Mouse (Mus musculus) CH12.LX (cell line): ENCODE data around the gene Ext2. TPM values are rescaled to one million over a fixed set of nuclear protein-coding genes. Genes with fewer than 3 reads are reported as not detected.

ENCODE experiments used
- DNase-seq: peaks from one replicate; pipeline ENCODE4 v3.0.0-alpha.2; 2013; ENCODE audit errors: extremely low read depth
- H3K27ac ChIP-seq: 2 replicates; pipeline ENCODE4 v1.5.1; 2012; ENCODE audit warnings: low read depth, mild to moderate bottlenecking, control low read depth, moderate library complexity; ENCODE audit not compliant: insufficient read depth
- H3K27me3 ChIP-seq: replicated peaks from 2 replicates; pipeline ENCODE3; 2012; ENCODE audit warnings: inconsistent platforms
- H3K36me3 ChIP-seq, 2 experiments: replicated peaks in 1 of 2; 2 replicates each; pipeline versions ENCODE3 to v1.6.1; 2012; ENCODE audit warnings: inconsistent platforms in 1 of 2, low read length in 1 of 2, mild to moderate bottlenecking in 1 of 2, mixed read lengths in 1 of 2, moderate library complexity in 1 of 2; ENCODE audit not compliant: control insufficient read depth in 1 of 2, insufficient read depth in 1 of 2
- H3K4me1 ChIP-seq, 2 experiments: 2 replicates each; pipeline ENCODE4 v1.6.1; 2012; ENCODE audit warnings: inconsistent platforms in 1 of 2, moderate library complexity in 1 of 2; ENCODE audit not compliant: insufficient read depth in 2 of 2, control insufficient read depth in 1 of 2
- H3K4me2 ChIP-seq: 2 replicates; pipeline ENCODE4 v1.6.1; 2012; ENCODE audit warnings: low read depth, mild to moderate bottlenecking, control low read depth; ENCODE audit not compliant: poor library complexity, insufficient read depth, severe bottlenecking
- H3K4me3 ChIP-seq, 3 experiments: fragments of 150-350 bp in 1 of 3; sonication (generic) in 1 of 3; replicated peaks in 1 of 3; 2 replicates each; pipeline versions ENCODE3 to v1.5.1; 2011 to 2012; ENCODE audit warnings: low read depth in 2 of 3, low read length in 2 of 3, mild to moderate bottlenecking in 2 of 3, moderate library complexity in 2 of 3, control low read depth in 1 of 3, improper control_type of control experiment in 1 of 3, inconsistent platforms in 1 of 3, mixed read lengths in 1 of 3; ENCODE audit not compliant: poor library complexity in 1 of 3
- H3K79me2 ChIP-seq: replicated peaks from 2 replicates; pipeline ENCODE4 v1.6.1; 2012; ENCODE audit warnings: mild to moderate bottlenecking, moderate library complexity; ENCODE audit not compliant: control insufficient read depth, poor library complexity, insufficient read depth, severe bottlenecking; ENCODE audit errors: extremely low read depth
- H3K9ac ChIP-seq: 2 replicates; pipeline ENCODE4 v1.6.1; 2012; ENCODE audit warnings: low read depth, mild to moderate bottlenecking, control low read depth, moderate library complexity; ENCODE audit not compliant: insufficient read depth
- H3K9me3 ChIP-seq: replicated peaks from 2 replicates; pipeline ENCODE3; 2012; ENCODE audit warnings: low read length, inconsistent platforms, mixed read lengths
- BHLHE40 ChIP-seq: IDR thresholded peaks from 2 replicates; pipeline ENCODE4 v1.6.1; 2011; ENCODE audit warnings: mild to moderate bottlenecking, low read depth, low read length, improper control_type of control experiment
- CTCF ChIP-seq, 2 experiments: IDR thresholded peaks in 1 of 2; conservative IDR thresholded peaks in 1 of 2; 2 replicates each; pipeline ENCODE4 v1.5.1; 2011 to 2012; ENCODE audit warnings: low read depth in 2 of 2, low read length in 2 of 2, improper control_type of control experiment in 1 of 2, inconsistent platforms in 1 of 2, mild to moderate bottlenecking in 1 of 2, moderate library complexity in 1 of 2
- E2F4 ChIP-seq: IDR thresholded peaks from 2 replicates; pipeline ENCODE4 v1.6.1; 2011; ENCODE audit warnings: low read depth, low read length, improper control_type of control experiment; ENCODE audit not compliant: insufficient replicate concordance
- EP300 ChIP-seq: IDR thresholded peaks from 2 replicates; pipeline ENCODE4 v1.6.1; 2011; ENCODE audit warnings: low read length, improper control_type of control experiment
- GABPA ChIP-seq: IDR thresholded peaks from 2 replicates; pipeline ENCODE4 v1.6.1; 2012; ENCODE audit warnings: low read depth, low read length, improper control_type of control experiment, inconsistent platforms; ENCODE audit not compliant: insufficient replicate concordance
- JUN ChIP-seq: IDR thresholded peaks from 2 replicates; pipeline ENCODE4 v1.6.1; 2011; ENCODE audit warnings: low read depth, mild to moderate bottlenecking, low read length, improper control_type of control experiment, moderate library complexity; ENCODE audit not compliant: insufficient read depth
- JUND ChIP-seq: conservative IDR thresholded peaks from 2 replicates; pipeline ENCODE4 v1.6.1; 2011; ENCODE audit warnings: low read depth, low read length, improper control_type of control experiment
- KAT2A ChIP-seq: IDR thresholded peaks from 2 replicates; pipeline ENCODE4 v1.6.1; 2012; ENCODE audit warnings: low read length, improper control_type of control experiment, inconsistent platforms; ENCODE audit not compliant: insufficient replicate concordance
- MAFK ChIP-seq: IDR thresholded peaks from 2 replicates; pipeline ENCODE4 v1.6.1; 2011; ENCODE audit warnings: low read length, improper control_type of control experiment; ENCODE audit not compliant: insufficient replicate concordance
- MAZ ChIP-seq: IDR thresholded peaks from 2 replicates; pipeline ENCODE4 v1.6.1; 2012; ENCODE audit warnings: low read depth, mild to moderate bottlenecking, inconsistent platforms, low read length, improper control_type of control experiment, moderate library complexity
- MXI1 ChIP-seq: IDR thresholded peaks from 2 replicates; pipeline ENCODE4 v1.6.1; 2011; ENCODE audit warnings: mild to moderate bottlenecking, low read depth, low read length, improper control_type of control experiment
- NELFE ChIP-seq: IDR thresholded peaks from 2 replicates; pipeline ENCODE4 v1.6.1; 2011; ENCODE audit warnings: low read depth, low read length, improper control_type of control experiment
- POLR2A ChIP-seq: IDR thresholded peaks from 2 replicates; pipeline ENCODE4 v1.6.1; 2011; ENCODE audit warnings: low read depth, mild to moderate bottlenecking, improper control_type of control experiment, low read length
- POLR2AphosphoS2 ChIP-seq: IDR thresholded peaks from 2 replicates; pipeline ENCODE4 v1.6.1; 2011; ENCODE audit warnings: low read depth, low read length, improper control_type of control experiment
- RAD21 ChIP-seq: IDR thresholded peaks from 2 replicates; pipeline ENCODE4 v1.6.1; 2011; ENCODE audit warnings: low read depth, mild to moderate bottlenecking, low read length, improper control_type of control experiment, moderate library complexity
- RCOR1 ChIP-seq: conservative IDR thresholded peaks from 2 replicates; pipeline ENCODE4 v1.6.1; 2012; ENCODE audit warnings: low read depth, mild to moderate bottlenecking, inconsistent platforms, low read length, improper control_type of control experiment
- SIN3A ChIP-seq: IDR thresholded peaks from 2 replicates; pipeline ENCODE4 v1.6.1; 2012; ENCODE audit warnings: low read length, improper control_type of control experiment, inconsistent platforms
- SMC3 ChIP-seq: IDR thresholded peaks from 2 replicates; pipeline ENCODE4 v1.6.1; 2011; ENCODE audit warnings: low read depth, low read length, improper control_type of control experiment
- UBTF ChIP-seq: IDR thresholded peaks from 2 replicates; pipeline ENCODE4 v1.6.1; 2012; ENCODE audit warnings: low read depth, mild to moderate bottlenecking, inconsistent platforms, low read length, improper control_type of control experiment, moderate library complexity
- USF1 ChIP-seq: IDR thresholded peaks from 2 replicates; pipeline ENCODE4 v1.6.1; 2014; ENCODE audit warnings: low read depth, mild to moderate bottlenecking, inconsistent platforms, low read length, improper control_type of control experiment
- ZC3H11A ChIP-seq: IDR thresholded peaks from 2 replicates; pipeline ENCODE4 v1.6.1; 2012; ENCODE audit warnings: low read depth, mild to moderate bottlenecking, inconsistent platforms, low read length, improper control_type of control experiment
- ZKSCAN1 ChIP-seq: IDR thresholded peaks from 2 replicates; pipeline ENCODE4 v1.6.1; 2012; ENCODE audit warnings: low read depth, inconsistent platforms, low read length, improper control_type of control experiment, borderline replicate concordance
- ZMIZ1 ChIP-seq: IDR thresholded peaks from 2 replicates; pipeline ENCODE4 v1.6.1; 2012; ENCODE audit warnings: low read depth, mild to moderate bottlenecking, inconsistent platforms, low read length, improper control_type of control experiment
- ZNF384 ChIP-seq: IDR thresholded peaks from 2 replicates; pipeline ENCODE4 v1.6.1; 2012; ENCODE audit warnings: low read depth, low read length, improper control_type of control experiment, inconsistent platforms
- dilution Hi-C: fragments of 300-500 bp; cut with MboI; formaldehyde crosslinking; loops from 2 replicates; pipeline ENCODE4 v1.14.3; 2020; ENCODE audit warnings: low sequenced_read_pairs; ENCODE audit not compliant: extremely low pct_unique_long_range_greater_than_20kb, extremely low pct_ligation_motif_present
- in situ Hi-C: fragments of 300-500 bp; cut with MboI; formaldehyde crosslinking; loops from 3 replicates; pipeline ENCODE4 v1.14.3; 2019; ENCODE audit warnings: low sequenced_read_pairs, low pct_ligation_motif_present, low pct_unique_long_range_greater_than_20kb, mixed read lengths
- polyA plus RNA-seq: library from polyadenylated mRNA; unstranded; fragments of >175 nt; gene quantifications from 2 replicates; pipeline ENCODE4 v1.2.1, GENCODE M21; 2012; ENCODE audit warnings: low read depth; ENCODE audit not compliant: insufficient read length
- total RNA-seq, 2 experiments: library from RNA; depleted of rRNA; stranded (reverse); fragments of 300-350 nt in 1 of 2; fragments of >200 nt in 1 of 2; gene quantifications; 2 replicates each; pipeline ENCODE4 v1.2.3; 2012 to 2014

The Ext2 gene
- total and polyA plus RNA-seq, 3 experiments, result 20.2 to 33.1 (median 26.9) TPM

DNA sequence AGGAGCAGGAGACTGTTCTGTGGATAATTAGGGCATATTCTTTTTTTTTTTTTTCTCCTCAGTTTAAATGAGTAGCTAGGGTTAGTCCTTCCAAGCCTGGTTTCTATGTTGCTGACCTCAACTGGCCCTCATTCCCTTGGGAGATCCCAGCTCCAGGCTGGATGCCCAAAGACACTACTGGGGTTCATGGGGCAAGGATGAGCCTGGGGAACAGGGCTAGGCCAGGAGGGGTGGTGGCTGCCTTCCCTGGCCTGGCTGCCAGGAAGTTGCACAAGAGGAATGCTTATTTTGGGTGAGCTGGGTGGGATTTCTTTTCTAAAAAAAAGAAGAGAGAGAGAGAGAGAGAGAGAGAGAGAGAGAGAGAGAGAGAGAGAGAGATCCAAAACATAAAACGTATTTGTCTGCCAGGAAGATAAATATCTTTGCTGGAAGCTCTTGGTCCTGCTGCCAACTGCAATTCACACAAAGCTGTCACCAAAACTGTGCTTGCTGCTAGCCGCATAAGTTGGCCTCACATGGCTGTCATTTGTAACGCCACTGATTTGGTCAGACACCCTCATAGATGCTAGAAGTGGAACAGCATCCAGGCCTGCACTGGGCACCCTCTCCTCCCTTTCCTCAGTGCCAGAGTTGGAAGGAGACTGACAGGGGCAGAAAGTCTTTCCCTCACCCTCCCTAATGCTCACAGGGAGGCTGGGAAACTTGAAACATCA lies 156.1 kb downstream of the Ext2 start:
- Histone ChIP-seq H3K36me3 (no peaks in the 10 kb centered on the region), H3K9ac (no peak overlapping the region), H3K4me3 (no peak overlapping the region), H3K27ac (no peak overlapping the region), H3K4me1 (no peaks in the 10 kb centered on the region), H3K79me2 (no peaks in the 10 kb centered on the region), H3K27me3 (peaks cover 47% of the 10 kb centered on the region), H3K9me3 (no peaks in the 10 kb centered on the region), H3K4me2 (no peak overlapping the region)
- no peak for DNase-seq
- in situ Hi-C loops (no loop called here), dilution Hi-C loops (no loop called here)
- TF ChIP-seq E2F4 (no peak), ZNF384 (no peak), NELFE (no peak), MAZ (no peak), POLR2AphosphoS2 (no peak), GABPA (no peak), EP300 (no peak), KAT2A (no peak), RCOR1 (no peak), MXI1 (no peak)

DNA sequence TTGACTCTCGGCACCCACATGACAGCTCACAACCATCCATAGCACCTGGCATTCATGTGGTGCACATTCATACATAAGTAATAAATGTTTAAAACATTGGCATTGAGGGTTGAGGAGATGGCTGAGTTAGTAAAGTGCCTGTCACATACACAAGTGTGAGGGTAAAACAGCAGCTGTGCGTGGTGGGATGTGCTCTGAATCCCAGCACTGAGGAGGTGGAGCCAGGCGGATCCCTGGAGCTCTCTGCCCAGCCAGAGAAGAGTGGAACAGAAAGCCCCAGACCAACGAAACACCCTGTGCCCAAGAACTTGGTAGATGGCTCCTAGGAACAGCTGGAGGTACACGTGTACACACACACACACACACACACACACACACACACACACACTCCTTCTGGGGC lies 156.9 kb downstream of the Ext2 start:
- no peak for DNase-seq
- no peak overlapping the region for H3K27ac ChIP-seq
- no peak overlapping the region for H3K9ac ChIP-seq
- H3K4me1 ChIP-seq, result no peaks in the 10 kb centered on the region
- dilution Hi-C loops, result no loop called here
- H3K79me2 ChIP-seq, result no peaks in the 10 kb centered on the region
- no peak for TF ChIP-seq ZNF384
- TF ChIP-seq GABPA, result no peak
- TF ChIP-seq RAD21, result no peak
- no peak for TF ChIP-seq POLR2A
- TF ChIP-seq MAFK, result no peak
- TF ChIP-seq ZKSCAN1, result no peak
- TF ChIP-seq CTCF (conservative IDR thresholded peaks at IDR 0.05 in 1 of 2, IDR thresholded peaks at IDR 0.05 in 1 of 2; ENCODE audit: low read depth in 2 of 2, low read length in 2 of 2), result no peak
- TF ChIP-seq ZC3H11A, result no peak
- no peak for TF ChIP-seq SIN3A
- TF ChIP-seq UBTF, result no peak
- no peak for TF ChIP-seq POLR2AphosphoS2
- no peak for TF ChIP-seq RCOR1
- no peak for TF ChIP-seq MAZ
- no peak for TF ChIP-seq JUND
- no peak for TF ChIP-seq JUN
- no peak for TF ChIP-seq MXI1
- TF ChIP-seq SMC3, result no peak
- no peak for TF ChIP-seq ZMIZ1
- no peak for TF ChIP-seq BHLHE40
- no peak for TF ChIP-seq USF1
- in situ Hi-C loops, result no loop called here
- H3K9me3 ChIP-seq, result no peaks in the 10 kb centered on the region
- no peaks in the 10 kb centered on the region for H3K36me3 ChIP-seq
- peaks cover 48% of the 10 kb centered on the region for H3K27me3 ChIP-seq
- no peak overlapping the region for H3K4me2 ChIP-seq
- no peak overlapping the region for H3K4me3 ChIP-seq
